Mouse (Mus musculus) embryonic facial prominence, embryonic 11.5 days (tissue): ENCODE data around the gene Mob3a. TPM values are rescaled to one million over a fixed set of nuclear protein-coding genes. Genes with fewer than 3 reads are reported as not detected.

Experiments used
- ATAC-seq: fragments of 200-750 bp; cut with Nextera tagmentation; replicated peaks from 2 replicates; pipeline ENCODE4 v1.8.0; 2017; ENCODE audit warnings: low read depth; ENCODE audit not compliant: insufficient number of reproducible peaks, low FRiP score, low TSS enrichment
- DNase-seq: peaks from one replicate; pipeline ENCODE4 v3.0.0-alpha.2; 2015; ENCODE audit warnings: low spot score
- H3K27ac ChIP-seq: fragments of 300-500 bp; sonication (generic); replicated peaks from 2 replicates; pipeline ENCODE4 v1.5.1; 2014; ENCODE audit warnings: mild to moderate bottlenecking, low read depth, low read length, control low read depth
- H3K27me3 ChIP-seq: fragments of 300-500 bp; sonication (generic); 2 replicates; pipeline ENCODE4 v1.6.1; 2014; ENCODE audit warnings: mild to moderate bottlenecking, low read length, moderate library complexity, mixed read lengths; ENCODE audit not compliant: control insufficient read depth, insufficient read depth
- H3K36me3 ChIP-seq: fragments of 300-500 bp; sonication (generic); replicated peaks from 2 replicates; pipeline ENCODE4 v1.6.1; 2014; ENCODE audit warnings: low read depth, mild to moderate bottlenecking, low read length, moderate library complexity, mixed read lengths; ENCODE audit not compliant: control insufficient read depth, insufficient read depth
- H3K4me1 ChIP-seq: fragments of 300-500 bp; sonication (generic); 2 replicates; pipeline ENCODE4 v1.6.1; 2014; ENCODE audit warnings: low read length, mixed read lengths; ENCODE audit not compliant: control insufficient read depth, insufficient read depth
- H3K4me2 ChIP-seq: fragments of 300-500 bp; sonication (generic); 2 replicates; pipeline ENCODE4 v1.6.1; 2014; ENCODE audit warnings: low read depth, mild to moderate bottlenecking, control low read depth, low read length, moderate library complexity
- H3K4me3 ChIP-seq: fragments of 300-500 bp; sonication (generic); 2 replicates; pipeline ENCODE4 v1.5.1; 2014; ENCODE audit warnings: low read depth, low read length, control low read depth
- H3K9ac ChIP-seq: fragments of 300-500 bp; sonication (generic); replicated peaks from 2 replicates; pipeline ENCODE4 v1.6.1; 2014; ENCODE audit warnings: mild to moderate bottlenecking, control low read depth, low read length
- H3K9me3 ChIP-seq: fragments of 300-500 bp; sonication (generic); replicated peaks from 2 replicates; pipeline ENCODE4 v1.6.1; 2016; ENCODE audit warnings: mild to moderate bottlenecking, low read length, inconsistent platforms, mixed read lengths; ENCODE audit not compliant: control insufficient read depth
- WGBS: fragments of 180-500 bp; shearing (Covaris S2); extraction: QIAGEN DNeasy Blood & Tissue Kit; methylation state at CpG from one replicate; pipeline ENCODE4 v1.1.7; 2014; 5-methylcytosine and 5-hydroxymethylcytosine counted together
- polyA plus RNA-seq: library from polyadenylated mRNA; unstranded; fragments of >200 nt; fragmentation: Nextera tagmentation; extraction: Ambion mirVana; gene quantifications from 2 replicates; pipeline ENCODE4 v1.2.1, GENCODE M21; 2014

Gene Mob3a
- polyA plus RNA-seq, 1 experiment from 2014 or later, result 42.3 TPM

DNA sequence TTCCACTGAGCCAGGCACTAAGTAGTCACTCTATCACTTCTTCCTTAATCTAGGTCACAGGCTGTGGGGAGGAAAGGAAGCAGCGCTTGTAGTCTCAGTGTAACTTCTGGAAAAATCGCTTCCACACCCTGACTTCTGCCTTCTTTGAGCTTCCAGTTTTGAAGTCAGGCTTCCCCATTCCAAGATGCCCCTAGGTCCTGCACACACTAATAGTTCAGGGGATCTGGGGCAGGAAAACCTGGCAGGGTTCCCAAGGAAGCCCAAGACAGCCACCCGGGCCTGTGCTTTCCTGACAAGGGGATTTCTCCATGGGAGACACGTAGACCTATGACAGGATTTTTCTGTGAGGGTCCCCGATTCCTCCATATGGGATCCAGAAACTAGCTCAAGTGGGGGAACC lies 39.4 kb upstream of the Mob3a start:
- Histone ChIP-seq H3K4me2 (peak overlapping the region; percentile 80), H3K4me1 (peaks cover 6% of the 10 kb centered on the region; the same call in 1 of the 2 replicates), H3K9me3 (no peaks in the 10 kb centered on the region), H3K27ac (no peak overlapping the region), H3K27me3 (no peaks in the 10 kb centered on the region), H3K9ac (peak overlapping the region; percentile 94), H3K36me3 (no peaks in the 10 kb centered on the region), H3K4me3 (peak overlapping the region; percentile 98)
- ATAC-seq (no peak), DNase-seq (no peak)
- 34% methylated on average over 5 of the region's 5 CpGs for WGBS

DNA sequence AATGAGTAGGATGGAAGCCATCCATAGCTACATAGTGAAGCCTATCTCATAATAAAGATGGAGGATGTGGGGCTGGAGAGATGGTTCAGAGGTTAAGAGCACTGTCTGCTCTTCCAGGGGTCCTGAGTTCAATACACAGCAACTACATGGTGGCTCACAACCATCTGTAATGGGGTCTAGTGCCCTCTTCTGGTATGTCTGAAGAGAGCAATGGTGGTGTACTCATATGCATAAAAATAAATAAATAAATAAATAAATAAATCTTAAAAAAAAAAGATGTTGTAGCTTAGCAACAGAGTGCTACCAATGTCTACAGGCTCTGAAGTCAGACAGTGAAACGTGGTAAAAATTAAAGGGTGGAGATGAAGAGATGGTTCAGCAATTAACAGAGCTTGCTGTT lies 36.9 kb upstream of the Mob3a start:
- no peaks in the 10 kb centered on the region for H3K36me3 ChIP-seq
- no peak overlapping the region for H3K4me2 ChIP-seq
- no peak overlapping the region for H3K27ac ChIP-seq
- WGBS, result 74% methylated on average over 1 of the region's 1 CpGs
- no peaks in the 10 kb centered on the region for H3K9me3 ChIP-seq
- no peak overlapping the region for H3K9ac ChIP-seq
- H3K4me1 ChIP-seq, result peaks cover 6% of the 10 kb centered on the region; the same call in 1 of the 2 replicates
- H3K27me3 ChIP-seq, result no peaks in the 10 kb centered on the region
- DNase-seq (no peak), ATAC-seq (no peak)
- no peak overlapping the region for H3K4me3 ChIP-seq

DNA sequence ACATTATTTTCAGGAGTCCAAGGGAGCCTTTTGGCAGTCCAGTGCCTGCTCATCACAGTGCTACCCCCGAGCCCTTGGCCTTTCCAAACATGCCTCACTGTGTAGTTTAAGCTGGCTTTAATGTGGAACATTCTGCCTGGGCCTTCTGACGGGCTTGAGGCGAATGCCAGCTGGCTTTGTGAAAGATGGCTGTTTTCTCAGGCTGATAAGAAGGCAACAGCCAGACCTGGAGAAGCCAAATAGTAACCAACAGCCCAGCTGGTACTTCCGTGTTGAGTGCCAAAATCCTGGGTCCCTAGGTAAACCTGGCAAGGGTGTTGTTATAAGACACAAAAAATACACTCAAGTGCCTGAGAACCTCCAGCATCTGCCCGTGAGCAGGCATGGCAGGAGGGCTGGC lies 35.0 kb upstream of the Mob3a start:
- no peak overlapping the region for H3K27ac ChIP-seq
- H3K27me3 ChIP-seq, result no peaks in the 10 kb centered on the region
- H3K4me2 ChIP-seq, result no peak overlapping the region
- no peak overlapping the region for H3K9ac ChIP-seq
- ATAC-seq (no peak), DNase-seq (no peak)
- no peaks in the 10 kb centered on the region; the same call in 1 of the 2 replicates for H3K36me3 ChIP-seq
- WGBS, result 79% methylated on average over 5 of the region's 5 CpGs
- H3K4me1 ChIP-seq, result peaks cover 6% of the 10 kb centered on the region; the same call in 1 of the 2 replicates
- no peaks in the 10 kb centered on the region for H3K9me3 ChIP-seq
- H3K4me3 ChIP-seq, result no peak overlapping the region

DNA sequence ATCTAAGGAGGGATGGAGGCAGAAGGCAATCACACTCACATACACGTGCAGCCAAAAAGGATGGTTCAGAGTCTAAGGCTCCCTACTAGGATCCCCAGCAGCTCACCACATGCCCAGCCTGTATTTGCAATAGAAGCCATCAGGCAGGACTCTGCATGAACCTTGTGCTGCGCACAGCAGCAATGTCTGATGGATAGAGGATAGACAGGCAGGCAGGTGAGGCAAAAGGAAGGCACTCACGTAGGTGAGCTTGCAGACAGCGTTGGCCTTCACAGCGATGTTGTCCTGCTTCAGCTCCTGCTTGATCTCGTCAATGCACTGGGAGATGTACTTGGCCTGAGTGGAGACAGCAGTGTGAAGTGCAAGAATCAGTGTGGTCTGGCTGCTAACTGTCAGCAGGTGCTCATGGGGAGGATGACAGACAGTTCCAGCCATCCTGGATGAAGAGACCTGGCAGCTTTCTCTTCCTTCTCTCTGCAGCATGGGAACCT lies 30.9 kb upstream of the Mob3a start:
- no peak overlapping the region for H3K27ac ChIP-seq
- no peak overlapping the region for H3K4me3 ChIP-seq
- no peak overlapping the region for H3K4me2 ChIP-seq
- H3K9me3 ChIP-seq, result no peaks in the 10 kb centered on the region
- H3K9ac ChIP-seq, result no peak overlapping the region
- no peak for ATAC-seq
- H3K27me3 ChIP-seq, result no peaks in the 10 kb centered on the region
- H3K4me1 ChIP-seq, result no peaks in the 10 kb centered on the region
- peaks cover 10% of the 10 kb centered on the region for H3K36me3 ChIP-seq
- DNase-seq, result no peak
- WGBS, result 92% methylated on average over 6 of the region's 6 CpGs

DNA sequence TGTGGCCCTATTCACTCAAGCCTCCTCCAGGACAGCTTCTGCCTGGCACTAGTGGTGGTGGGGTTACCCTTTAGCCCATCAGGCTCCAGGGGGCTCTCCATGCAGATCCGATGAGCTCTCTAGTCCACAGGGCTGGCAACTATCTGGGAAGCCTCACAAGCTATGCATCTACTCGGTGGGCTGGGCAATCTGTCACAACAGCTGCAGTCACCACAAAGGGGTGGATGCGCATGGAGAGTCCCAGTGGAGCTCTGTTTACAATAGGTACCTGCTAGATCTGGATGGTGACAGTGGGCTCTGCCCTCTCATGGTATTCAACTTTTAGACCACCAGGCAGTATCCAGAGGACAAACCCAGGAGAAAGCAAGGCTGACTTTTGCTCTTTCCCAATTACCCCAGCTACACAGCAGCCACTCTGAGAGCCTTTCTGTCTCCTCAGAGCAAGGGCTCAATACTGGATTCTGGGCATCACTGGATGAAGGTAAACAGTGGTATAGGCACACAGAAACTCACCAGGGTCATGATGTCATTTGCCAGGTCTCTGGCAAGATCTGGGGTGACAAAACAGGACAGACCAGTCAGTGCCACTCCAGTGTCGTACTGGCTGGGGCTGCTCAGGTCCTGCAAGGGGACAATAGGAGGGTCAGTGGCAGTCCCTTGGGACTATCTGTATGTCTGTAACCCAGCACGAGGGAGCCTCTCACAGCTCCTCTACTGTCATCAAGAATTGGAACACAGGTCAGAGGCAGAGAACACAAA lies 25.8 kb upstream of the Mob3a start:
- WGBS, result 81% methylated on average over 5 of the region's 5 CpGs
- no peaks in the 10 kb centered on the region for H3K4me1 ChIP-seq
- no peak overlapping the region for H3K9ac ChIP-seq
- no peak overlapping the region for H3K4me3 ChIP-seq
- ATAC-seq, result no peak
- no peak overlapping the region for H3K27ac ChIP-seq
- no peaks in the 10 kb centered on the region for H3K9me3 ChIP-seq
- no peak overlapping the region for H3K4me2 ChIP-seq
- no peak for DNase-seq
- H3K36me3 ChIP-seq, result peaks cover 11% of the 10 kb centered on the region
- H3K27me3 ChIP-seq, result no peaks in the 10 kb centered on the region

DNA sequence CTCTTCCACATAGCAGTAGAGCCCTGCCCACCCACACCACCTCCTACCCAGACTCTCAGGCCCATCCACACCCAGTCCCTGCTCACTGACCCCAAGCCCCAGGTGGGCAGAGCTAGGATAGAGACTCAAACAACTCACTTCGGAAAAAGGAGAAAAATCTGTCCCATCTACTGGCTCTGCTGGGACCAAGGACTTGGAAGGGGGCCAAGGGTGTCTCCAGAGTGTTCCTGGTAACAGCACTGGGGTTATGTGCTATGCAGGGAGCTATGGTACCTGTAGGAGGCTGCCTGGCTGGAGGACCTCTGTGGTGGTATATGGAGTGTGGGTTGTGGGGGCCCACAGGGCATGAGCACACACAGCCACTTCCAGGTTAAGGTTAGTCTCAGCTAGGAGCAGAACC lies 15.5 kb upstream of the Mob3a start:
- peaks cover 39% of the 10 kb centered on the region for H3K36me3 ChIP-seq
- no peaks in the 10 kb centered on the region for H3K9me3 ChIP-seq
- H3K4me1 ChIP-seq, result no peaks in the 10 kb centered on the region
- H3K4me2 ChIP-seq, result no peak overlapping the region
- H3K9ac ChIP-seq, result no peak overlapping the region
- no peaks in the 10 kb centered on the region for H3K27me3 ChIP-seq
- no peak for DNase-seq
- no peak overlapping the region for H3K27ac ChIP-seq
- 88% methylated on average over 1 of the region's 1 CpGs for WGBS
- no peak overlapping the region for H3K4me3 ChIP-seq
- no peak for ATAC-seq

DNA sequence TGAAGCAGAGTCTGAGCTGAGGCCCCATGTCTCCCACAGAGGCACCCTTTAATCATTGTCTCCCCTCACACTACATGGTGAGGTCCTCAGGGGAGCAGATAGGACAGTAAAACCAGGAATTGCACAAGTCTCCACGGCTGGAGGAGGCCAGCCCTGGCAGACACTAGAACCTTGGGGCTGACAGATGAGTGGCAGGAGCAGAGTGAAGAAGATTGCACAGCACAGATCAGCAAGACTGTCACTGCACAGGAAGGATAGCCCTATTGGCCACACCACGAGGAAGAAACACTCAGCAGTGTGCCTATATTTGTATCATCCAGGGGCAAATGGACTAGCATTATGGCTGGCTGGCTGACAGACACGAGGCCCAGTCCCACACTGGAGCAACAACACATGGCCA lies 9.1 kb upstream of the Mob3a start:
- no peaks in the 10 kb centered on the region for H3K9me3 ChIP-seq
- DNase-seq (no peak), ATAC-seq (no peak)
- H3K27ac ChIP-seq, result no peak overlapping the region
- H3K9ac ChIP-seq, result no peak overlapping the region
- peaks cover 30% of the 10 kb centered on the region for H3K36me3 ChIP-seq
- no peaks in the 10 kb centered on the region for H3K27me3 ChIP-seq
- WGBS, result 88% methylated on average over 3 of the region's 3 CpGs
- H3K4me3 ChIP-seq, result no peak overlapping the region
- no peaks in the 10 kb centered on the region for H3K4me1 ChIP-seq
- no peak overlapping the region for H3K4me2 ChIP-seq

DNA sequence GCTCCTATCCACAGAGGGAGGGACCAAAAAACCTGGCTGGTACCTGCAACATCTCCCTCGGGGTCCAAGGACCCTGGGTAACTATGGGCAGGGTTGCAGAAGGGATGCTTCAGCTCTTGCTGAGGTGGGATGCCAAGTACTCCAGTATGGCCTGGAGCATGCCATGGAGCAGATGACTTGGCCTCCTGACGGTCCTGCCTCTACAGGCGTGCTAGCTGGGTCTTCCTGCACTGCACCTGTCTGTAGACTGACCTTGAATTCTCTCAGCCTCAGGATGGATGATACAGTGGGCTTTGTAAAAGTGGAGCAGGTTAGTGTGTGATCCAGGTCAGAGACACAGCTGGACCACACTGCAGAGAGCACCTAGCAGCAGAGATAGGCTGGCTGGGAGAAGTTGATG lies 3.7 kb upstream of the Mob3a start:
- Histone ChIP-seq H3K27me3 (no peaks in the 10 kb centered on the region), H3K9ac (0 out of 2 replicates have a peak overlapping the region, but pooled peaks have one; percentile 9), H3K4me2 (no peak overlapping the region), H3K36me3 (peaks cover 14% of the 10 kb centered on the region), H3K9me3 (no peaks in the 10 kb centered on the region), H3K4me3 (no peak overlapping the region), H3K4me1 (peaks cover 5% of the 10 kb centered on the region; the same call in 1 of the 2 replicates), H3K27ac (no peak overlapping the region)
- DNase-seq (no peak), ATAC-seq (no peak)
- WGBS, result 75% methylated on average over 3 of the region's 3 CpGs
